Mouse (Mus musculus) midbrain, embryonic 12.5 days (tissue): ENCODE data around the gene Kcne4. TPM values are rescaled to one million over a fixed set of nuclear protein-coding genes. Genes with fewer than 3 reads are reported as not detected.
"Not testable (repeated sequence)": the region's sequence is repeated elsewhere in the genome, so short reads cannot be mapped to it uniquely, and the experiment has no call there.

Experiments used
- ATAC-seq: fragments of 200-750 bp; cut with Nextera tagmentation; 2 replicates; pipeline ENCODE4 v1.8.0; 2017; ENCODE audit warnings: low read depth, moderate TSS enrichment, moderate library complexity; ENCODE audit not compliant: low FRiP score
- H3K27ac ChIP-seq: fragments of 300-500 bp; sonication (generic); replicated peaks from 2 replicates; pipeline ENCODE4 v1.5.1; 2016; ENCODE audit warnings: mild to moderate bottlenecking
- H3K27me3 ChIP-seq: fragments of 300-500 bp; sonication (generic); 2 replicates; pipeline ENCODE4 v1.6.1; 2016; ENCODE audit warnings: mild to moderate bottlenecking
- H3K36me3 ChIP-seq: fragments of 300-500 bp; sonication (generic); 2 replicates; pipeline ENCODE4 v1.6.1; 2016
- H3K4me1 ChIP-seq: fragments of 300-500 bp; sonication (generic); 2 replicates; pipeline ENCODE4 v1.6.1; 2016
- H3K4me2 ChIP-seq: fragments of 300-500 bp; sonication (generic); replicated peaks from 2 replicates; pipeline ENCODE4 v1.6.1; 2016; ENCODE audit warnings: mild to moderate bottlenecking, moderate library complexity
- H3K4me3 ChIP-seq: fragments of 300-500 bp; sonication (generic); 2 replicates; pipeline ENCODE4 v1.5.1; 2016; ENCODE audit warnings: mild to moderate bottlenecking
- H3K9ac ChIP-seq: fragments of 300-500 bp; sonication (generic); replicated peaks from 2 replicates; pipeline ENCODE4 v1.6.1; 2016; ENCODE audit warnings: mild to moderate bottlenecking, moderate library complexity
- H3K9me3 ChIP-seq: fragments of 300-500 bp; sonication (generic); 2 replicates; pipeline ENCODE4 v1.6.1; 2016; ENCODE audit warnings: mild to moderate bottlenecking
- WGBS: fragments of 180-500 bp; shearing (Covaris S2); methylation state at CpG from one replicate; pipeline ENCODE4 v1.1.7; 2016; 5-methylcytosine and 5-hydroxymethylcytosine counted together
- polyA plus RNA-seq: library from polyadenylated mRNA; unstranded; fragments of >200 nt; fragmentation: Nextera tagmentation; extraction: Ambion mirVana; gene quantifications from 2 replicates; pipeline ENCODE4 v1.2.1, GENCODE M21; 2016

Gene Kcne4
- 2.0 and 2.5 TPM in 2 replicates for polyA plus RNA-seq

DNA sequence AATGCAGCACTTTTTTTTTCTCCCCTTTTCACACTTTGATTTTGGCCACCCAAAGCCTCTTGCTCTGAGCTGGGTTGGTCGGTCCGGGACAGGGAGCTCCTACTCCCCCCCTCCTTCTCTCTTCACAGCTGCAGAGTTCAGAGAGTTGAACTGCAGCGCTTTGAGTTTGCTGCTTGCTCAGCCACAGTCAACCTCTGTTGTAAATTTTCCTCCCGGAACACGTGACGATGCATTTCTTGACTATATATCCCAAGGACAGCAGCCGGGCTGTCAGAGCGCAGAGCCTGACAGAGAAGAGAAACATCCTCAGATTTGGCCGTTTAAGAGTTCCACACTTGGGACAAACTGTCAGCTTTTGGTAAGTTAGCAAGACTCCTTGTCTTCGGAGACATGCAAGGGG is at the start of gene Kcne4:
Kcne4 (plus strand) TSS at position 120 of the 400 bp plus-strand sequence.
- 0 out of 2 replicates have a peak, but pooled peaks cover 6% of the 10 kb centered on the region for H3K4me1 ChIP-seq
- H3K27me3 ChIP-seq, result no peaks in the 10 kb centered on the region
- H3K36me3 ChIP-seq, result no peaks in the 10 kb centered on the region
- no peak within 1 kb of the TSS for H3K27ac ChIP-seq
- ATAC-seq, result no peak
- no peak within 1 kb of the TSS for H3K4me2 ChIP-seq
- H3K4me3 ChIP-seq, result no peak within 1 kb of the TSS
- no peak within 1 kb of the TSS for H3K9ac ChIP-seq
- WGBS, result 80% methylated on average over 10 of the region's 10 CpGs
- H3K9me3 ChIP-seq, result no peaks in the 10 kb centered on the region

DNA sequence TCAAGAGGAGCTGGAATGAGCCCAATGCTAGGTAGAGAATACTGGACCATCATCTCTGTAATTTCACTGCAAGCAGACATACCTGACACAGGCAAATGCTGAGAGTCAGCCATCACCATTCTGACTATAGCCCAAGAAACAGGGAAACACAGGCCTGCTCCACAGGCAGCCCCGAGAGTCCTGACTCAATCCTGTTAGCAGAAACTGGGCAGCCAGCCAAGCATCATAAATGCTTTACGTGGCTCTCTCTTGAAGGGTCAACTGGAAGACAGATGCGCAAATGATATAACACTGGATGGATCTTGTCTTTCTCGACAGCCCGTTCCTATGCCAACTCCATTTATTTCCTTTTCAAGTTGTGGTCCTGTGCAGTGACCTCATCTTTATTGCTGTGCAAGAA is 34.7 kb upstream of the Kcne4 start:
- Histone ChIP-seq H3K4me2 (no peak overlapping the region), H3K27me3 (no peaks in the 10 kb centered on the region), H3K27ac (no peak overlapping the region), H3K4me1 (no peaks in the 10 kb centered on the region), H3K4me3 (no peak overlapping the region), H3K9ac (no peak overlapping the region), H3K9me3 (no peaks in the 10 kb centered on the region), H3K36me3 (no peaks in the 10 kb centered on the region)
- WGBS, result 66% methylated on average over 5 of the region's 5 CpGs
- ATAC-seq, result no peak

DNA sequence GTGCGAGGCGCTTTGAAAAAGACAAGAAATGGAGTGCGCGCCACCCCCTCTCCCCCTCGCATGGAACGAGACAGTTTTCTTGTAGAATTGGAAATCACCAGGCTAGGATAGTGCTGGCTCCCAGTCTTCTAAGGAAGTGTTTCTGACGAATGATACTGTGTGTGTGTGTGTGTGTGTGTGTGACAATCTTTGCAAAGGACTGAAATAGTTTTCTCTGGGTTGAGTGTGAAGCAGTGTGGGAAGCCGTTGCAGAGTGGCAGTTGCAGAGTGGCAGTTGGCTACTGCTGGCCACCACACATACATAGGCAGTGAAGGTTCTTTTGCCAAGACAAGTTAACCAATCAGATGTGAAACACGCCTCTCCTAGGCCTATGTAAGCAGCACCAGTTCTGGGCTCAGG is 31.6 kb upstream of the Kcne4 start:
- not testable (repeated sequence) for H3K36me3 ChIP-seq, H3K9ac ChIP-seq, ATAC-seq, H3K9me3 ChIP-seq, H3K27ac ChIP-seq, H3K4me1 ChIP-seq, H3K4me3 ChIP-seq, H3K27me3 ChIP-seq, H3K4me2 ChIP-seq
- 95% methylated on average over 9 of the region's 9 CpGs for WGBS

DNA sequence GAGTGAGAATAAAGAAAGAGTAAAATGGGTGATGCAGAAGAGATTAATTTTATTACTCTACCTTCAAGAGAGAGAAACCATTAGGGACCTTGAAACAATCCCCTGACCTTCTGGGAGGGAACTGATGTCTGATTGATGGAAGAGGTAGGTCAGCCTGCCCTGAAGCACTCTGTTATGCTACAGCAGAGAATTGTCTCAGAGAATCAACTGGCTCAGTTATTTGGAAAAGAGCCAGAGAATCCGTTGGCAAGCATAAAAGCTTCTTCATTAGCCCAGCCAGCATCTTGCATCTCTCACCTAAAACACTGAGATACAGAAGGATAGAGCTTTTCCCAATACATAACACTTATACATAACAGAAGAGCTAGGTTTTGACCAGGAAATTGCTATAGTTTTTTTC is 26.8 kb upstream of the Kcne4 start:
- no peak overlapping the region for H3K4me3 ChIP-seq
- H3K4me1 ChIP-seq, result no peaks in the 10 kb centered on the region
- no peak overlapping the region for H3K27ac ChIP-seq
- H3K9me3 ChIP-seq, result no peaks in the 10 kb centered on the region
- ATAC-seq, result no peak
- no peaks in the 10 kb centered on the region for H3K36me3 ChIP-seq
- 69% methylated on average over 1 of the region's 1 CpGs for WGBS
- no peak overlapping the region for H3K4me2 ChIP-seq
- H3K27me3 ChIP-seq, result no peaks in the 10 kb centered on the region
- H3K9ac ChIP-seq, result no peak overlapping the region

DNA sequence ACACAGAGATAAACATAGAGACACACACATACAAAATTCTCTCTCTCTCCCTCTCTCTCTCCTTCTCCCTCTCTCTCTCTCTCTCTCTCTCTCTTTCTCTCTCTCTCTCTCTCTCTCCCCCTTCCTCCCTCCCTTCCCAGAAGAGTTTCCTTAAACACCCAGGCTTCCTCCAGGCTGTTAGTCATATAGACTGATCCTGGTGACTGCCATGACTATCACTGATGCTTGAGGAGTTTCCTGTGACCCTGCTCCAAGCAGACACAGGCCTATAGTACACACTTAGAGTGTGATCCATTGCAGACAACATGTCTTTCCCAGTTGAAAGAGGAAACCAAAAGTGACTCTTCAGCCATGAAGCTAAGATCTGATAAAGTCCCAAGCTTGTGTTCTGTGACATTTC is 9.1 kb upstream of the Kcne4 start:
- H3K4me1 ChIP-seq, result no peaks in the 10 kb centered on the region
- no peak for ATAC-seq
- H3K4me2 ChIP-seq, result no peak overlapping the region
- no peak overlapping the region for H3K27ac ChIP-seq
- H3K36me3 ChIP-seq, result no peaks in the 10 kb centered on the region
- H3K4me3 ChIP-seq, result no peak overlapping the region
- H3K27me3 ChIP-seq, result no peaks in the 10 kb centered on the region
- H3K9ac ChIP-seq, result no peak overlapping the region
- H3K9me3 ChIP-seq, result no peaks in the 10 kb centered on the region

DNA sequence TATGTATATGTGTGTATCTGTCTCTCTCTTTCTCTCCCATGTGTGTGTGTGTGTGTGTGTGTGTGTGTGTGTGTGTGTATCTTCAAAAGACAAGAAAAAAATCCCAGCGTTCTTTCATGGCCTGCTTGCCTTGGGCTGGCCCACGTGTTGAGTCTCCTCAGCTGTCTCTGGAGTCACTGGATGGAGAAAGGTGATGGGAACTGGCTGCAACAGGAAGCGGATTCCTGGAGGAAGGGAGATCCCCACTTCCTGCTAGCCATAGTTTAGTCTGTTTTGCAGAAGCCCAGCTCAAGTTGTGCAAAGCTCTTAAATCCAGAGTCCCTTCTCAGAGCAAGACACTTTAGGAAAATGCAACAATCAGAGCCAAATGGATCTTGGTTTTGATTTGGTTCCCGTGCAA is 6.7 kb upstream of the Kcne4 start:
- no peak overlapping the region for H3K4me2 ChIP-seq
- no peak for ATAC-seq
- no peak overlapping the region for H3K4me3 ChIP-seq
- H3K27me3 ChIP-seq, result no peaks in the 10 kb centered on the region
- no peaks in the 10 kb centered on the region for H3K4me1 ChIP-seq
- H3K27ac ChIP-seq, result no peak overlapping the region
- H3K36me3 ChIP-seq, result no peaks in the 10 kb centered on the region
- H3K9me3 ChIP-seq, result no peaks in the 10 kb centered on the region
- no peak overlapping the region for H3K9ac ChIP-seq
- 85% methylated on average over 4 of the region's 4 CpGs for WGBS

DNA sequence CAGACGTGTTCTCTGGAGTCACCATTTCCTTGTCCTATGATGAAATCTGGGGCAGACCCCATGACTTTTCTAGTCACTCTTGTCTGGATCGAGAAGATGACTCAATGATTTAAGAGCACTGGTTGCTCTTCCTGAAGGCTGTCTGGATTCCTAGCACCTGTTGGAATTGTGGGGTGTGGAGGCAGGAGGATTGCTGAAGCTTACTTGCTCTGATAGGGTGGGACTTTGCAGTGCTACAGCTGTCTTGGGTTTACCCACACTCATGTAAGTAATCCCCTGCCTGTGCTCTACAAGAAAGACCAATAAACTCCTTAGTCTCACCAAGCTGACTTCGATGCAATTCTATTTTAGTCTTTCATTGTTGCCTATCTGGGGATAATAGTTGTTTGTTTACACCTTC is 5.7 kb upstream of the Kcne4 start:
- H3K27me3 ChIP-seq, result no peaks in the 10 kb centered on the region
- 91% methylated on average over 3 of the region's 3 CpGs for WGBS
- H3K4me1 ChIP-seq, result no peaks in the 10 kb centered on the region
- no peak overlapping the region for H3K27ac ChIP-seq
- H3K9me3 ChIP-seq, result no peaks in the 10 kb centered on the region
- ATAC-seq, result no peak
- no peak overlapping the region for H3K4me2 ChIP-seq
- no peaks in the 10 kb centered on the region for H3K36me3 ChIP-seq
- no peak overlapping the region for H3K4me3 ChIP-seq
- no peak overlapping the region for H3K9ac ChIP-seq

DNA sequence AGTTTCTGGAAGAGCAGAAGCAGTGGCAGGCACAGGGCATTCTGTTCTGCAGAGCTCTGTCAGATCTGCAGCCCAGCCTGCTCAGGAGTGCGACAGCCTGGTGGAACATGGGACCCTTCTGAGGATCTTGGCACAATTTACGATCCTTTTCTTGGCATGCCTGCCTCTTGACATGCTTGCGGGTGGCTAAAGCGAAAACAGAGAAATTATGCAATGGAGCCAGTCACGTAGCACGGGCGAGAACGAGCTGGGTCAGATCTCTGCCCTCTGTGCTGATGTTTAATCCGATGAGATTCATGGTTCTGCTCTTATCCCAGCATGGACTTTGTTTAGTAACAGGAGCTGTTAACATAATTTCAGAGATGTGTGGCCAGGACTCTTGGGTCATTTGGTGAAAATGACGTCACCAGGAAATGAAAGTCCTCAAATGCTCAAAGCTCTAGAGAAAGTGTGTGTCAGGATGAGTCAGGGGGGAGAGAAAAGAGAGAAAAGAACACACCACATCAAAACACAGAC is 4.5 kb upstream of the Kcne4 start:
- ATAC-seq, result no peak

DNA sequence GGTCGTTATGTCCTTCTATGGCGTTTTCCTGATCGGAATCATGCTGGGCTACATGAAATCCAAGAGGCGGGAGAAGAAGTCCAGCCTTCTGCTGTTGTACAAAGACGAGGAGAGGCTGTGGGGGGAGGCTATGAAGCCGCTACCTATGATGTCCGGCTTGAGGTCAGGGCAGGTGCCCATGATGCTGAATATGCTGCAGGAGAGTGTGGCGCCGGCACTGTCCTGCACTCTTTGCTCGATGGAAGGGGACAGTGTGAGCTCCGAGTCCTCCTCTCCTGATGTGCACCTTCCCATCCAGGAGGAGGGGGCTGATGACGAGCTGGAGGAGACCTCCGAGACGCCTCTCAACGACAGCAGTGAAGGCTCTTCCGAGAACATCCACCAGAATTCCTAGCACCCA is 1.2 kb downstream of the Kcne4 start:
- no peak overlapping the region for H3K9ac ChIP-seq
- H3K9me3 ChIP-seq, result no peaks in the 10 kb centered on the region
- H3K36me3 ChIP-seq, result no peaks in the 10 kb centered on the region
- WGBS, result 90% methylated on average over 16 of the region's 16 CpGs
- H3K4me1 ChIP-seq, result 0 out of 2 replicates have a peak, but pooled peaks cover 10% of the 10 kb centered on the region
- H3K27ac ChIP-seq, result no peak overlapping the region
- no peak overlapping the region for H3K4me2 ChIP-seq
- no peaks in the 10 kb centered on the region for H3K27me3 ChIP-seq
- no peak overlapping the region for H3K4me3 ChIP-seq
- no peak for ATAC-seq

More for the DNA sequence above, 4.5 kb upstream of the Kcne4 start:
- Histone ChIP-seq H3K4me2 (no peak overlapping the region), H3K4me1 (no peaks in the 10 kb centered on the region), H3K9me3 (no peaks in the 10 kb centered on the region), H3K36me3 (no peaks in the 10 kb centered on the region), H3K27me3 (no peaks in the 10 kb centered on the region), H3K27ac (no peak overlapping the region), H3K4me3 (no peak overlapping the region), H3K9ac (no peak overlapping the region)
- WGBS, result 84% methylated on average over 10 of the region's 10 CpGs

DNA sequence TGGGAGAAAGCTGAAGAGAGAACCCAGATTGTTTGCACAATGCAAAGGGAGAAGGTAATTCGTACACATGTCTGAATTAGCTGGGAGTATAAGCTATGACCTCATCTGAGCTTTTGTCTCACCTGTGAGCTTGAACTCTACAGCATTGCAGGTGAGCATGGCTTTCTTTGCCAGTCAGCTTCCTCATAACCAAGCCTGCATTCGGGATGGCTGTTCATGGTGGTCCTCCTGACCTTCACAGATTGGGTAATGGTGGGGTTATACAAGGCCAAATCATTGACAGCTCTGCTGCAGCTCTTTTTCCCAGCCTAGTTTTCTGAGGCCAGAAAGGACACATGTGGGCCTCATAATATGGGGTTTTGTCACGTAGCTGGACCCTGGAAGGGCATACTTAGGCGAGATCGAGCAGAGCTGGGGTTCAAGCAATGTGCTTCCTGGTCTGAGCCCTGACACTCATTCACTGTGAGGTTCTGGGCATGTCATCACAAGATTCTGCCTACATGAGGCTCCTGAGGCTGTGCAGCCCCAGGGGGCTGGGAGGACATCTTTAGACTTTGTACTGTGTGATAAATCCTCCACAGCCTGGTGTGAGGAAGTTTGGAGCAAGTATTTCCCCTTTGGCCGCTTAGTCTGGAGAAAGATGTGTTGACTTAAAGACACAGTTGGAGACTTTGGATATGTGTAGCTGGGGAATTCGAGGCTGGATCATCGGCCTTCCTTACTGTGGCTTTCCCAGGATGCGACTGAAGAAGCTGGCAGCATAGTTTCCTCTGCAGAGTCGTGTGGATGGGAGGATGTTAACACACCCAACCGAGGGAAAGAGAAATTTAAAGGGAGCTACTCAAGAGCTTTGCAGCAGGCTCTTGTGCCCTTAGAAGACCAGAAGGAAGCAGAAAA is 2.3 kb downstream of the Kcne4 start:
- no peak for ATAC-seq
- no peak overlapping the region for H3K27ac ChIP-seq

DNA sequence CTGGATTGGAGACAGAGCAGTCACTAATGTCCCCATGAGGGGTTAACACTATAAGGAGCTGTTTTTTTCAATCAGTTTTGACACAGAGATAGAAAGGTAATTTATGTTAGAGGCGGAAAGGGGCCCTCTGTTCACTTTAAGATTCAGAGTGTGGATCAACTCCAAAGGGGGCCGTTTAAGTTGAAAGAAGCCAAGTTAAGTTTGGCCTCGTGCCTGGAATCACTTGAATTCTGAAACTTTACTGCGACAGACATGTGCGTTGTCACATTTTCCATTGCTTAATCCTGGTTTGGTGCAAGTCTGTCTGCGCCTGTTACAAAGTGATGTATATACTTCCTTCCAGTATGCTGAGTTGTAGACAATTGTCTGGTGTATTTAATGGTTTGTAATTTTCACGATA is 3.0 kb downstream of the Kcne4 start:
- Histone ChIP-seq H3K9ac (no peak overlapping the region), H3K27me3 (no peaks in the 10 kb centered on the region), H3K9me3 (no peaks in the 10 kb centered on the region), H3K4me3 (no peak overlapping the region), H3K4me2 (no peak overlapping the region), H3K4me1 (0 out of 2 replicates have a peak, but pooled peaks cover 10% of the 10 kb centered on the region), H3K36me3 (no peaks in the 10 kb centered on the region), H3K27ac (no peak overlapping the region)
- WGBS, result 45% methylated on average over 7 of the region's 7 CpGs
- no peak for ATAC-seq

More for the DNA sequence above, 2.3 kb downstream of the Kcne4 start:
- H3K4me3 ChIP-seq, result no peak overlapping the region
- no peak overlapping the region for H3K9ac ChIP-seq
- 64% methylated on average over 11 of the region's 11 CpGs for WGBS
- H3K4me2 ChIP-seq, result no peak overlapping the region
- H3K27me3 ChIP-seq, result no peaks in the 10 kb centered on the region
- H3K36me3 ChIP-seq, result no peaks in the 10 kb centered on the region
- 0 out of 2 replicates have a peak, but pooled peaks cover 10% of the 10 kb centered on the region for H3K4me1 ChIP-seq
- no peaks in the 10 kb centered on the region for H3K9me3 ChIP-seq

DNA sequence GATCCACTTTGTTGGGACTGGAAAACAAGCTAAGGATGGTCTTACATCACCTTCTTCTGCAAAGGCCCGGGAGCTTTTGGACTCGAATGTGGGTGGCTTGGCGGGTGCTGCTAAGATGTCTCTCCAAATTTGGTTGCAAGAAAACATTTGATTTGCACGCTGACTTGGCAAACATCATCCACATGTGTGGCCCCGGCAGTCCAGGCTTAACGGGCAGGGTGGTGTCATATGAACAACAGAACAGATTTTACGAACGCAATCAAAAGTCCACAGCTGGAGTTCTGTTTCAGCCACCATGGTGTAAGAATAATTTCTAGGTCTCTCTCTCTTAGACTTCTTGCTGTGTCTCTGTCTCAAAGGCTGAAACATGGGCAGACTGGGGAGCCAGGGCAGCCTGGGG is 3.6 kb downstream of the Kcne4 start:
- Histone ChIP-seq H3K36me3 (no peaks in the 10 kb centered on the region), H3K4me3 (no peak overlapping the region), H3K4me2 (no peak overlapping the region), H3K27ac (no peak overlapping the region), H3K9me3 (no peaks in the 10 kb centered on the region), H3K9ac (no peak overlapping the region), H3K4me1 (0 out of 2 replicates have a peak, but pooled peaks cover 10% of the 10 kb centered on the region), H3K27me3 (no peaks in the 10 kb centered on the region)
- 78% methylated on average over 8 of the region's 8 CpGs for WGBS
- ATAC-seq, result no peak
